Mouse (Mus musculus): ENCODE measurements at regions not wholly inside any gene's neighbourhood (a gene's known extent, or its start where the extent isn't known, plus 50 kb on each side); places are given as distances from the start of the nearest gene placed in this dataset.
"Not testable (repeated sequence)": the region's sequence is repeated elsewhere in the genome, so short reads cannot be mapped to it uniquely, and the experiment has no call there.

DNA sequence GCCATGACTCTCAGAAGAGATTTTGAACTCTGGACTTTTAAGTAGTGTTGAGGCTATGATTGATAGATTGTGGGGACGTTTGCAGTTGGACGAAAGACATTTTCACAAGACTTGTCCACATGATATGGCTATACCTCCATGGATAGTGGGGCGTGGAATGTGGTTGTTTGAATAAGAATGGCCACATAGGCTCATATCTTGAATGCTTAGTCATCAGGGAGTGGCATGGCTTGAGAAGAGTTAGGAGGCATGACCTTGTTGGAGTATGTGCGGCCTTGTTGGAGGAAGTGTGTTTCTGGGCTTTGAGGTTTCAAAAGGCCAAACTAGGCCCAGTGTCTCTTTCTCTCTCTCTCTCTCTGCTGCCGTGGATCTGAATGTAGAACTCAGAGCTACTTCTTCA lies 204.7 kb upstream of the Pclo start:
- no peak for DNase-seq (ENCODE audit: low spot score in 2 of 2)

DNA sequence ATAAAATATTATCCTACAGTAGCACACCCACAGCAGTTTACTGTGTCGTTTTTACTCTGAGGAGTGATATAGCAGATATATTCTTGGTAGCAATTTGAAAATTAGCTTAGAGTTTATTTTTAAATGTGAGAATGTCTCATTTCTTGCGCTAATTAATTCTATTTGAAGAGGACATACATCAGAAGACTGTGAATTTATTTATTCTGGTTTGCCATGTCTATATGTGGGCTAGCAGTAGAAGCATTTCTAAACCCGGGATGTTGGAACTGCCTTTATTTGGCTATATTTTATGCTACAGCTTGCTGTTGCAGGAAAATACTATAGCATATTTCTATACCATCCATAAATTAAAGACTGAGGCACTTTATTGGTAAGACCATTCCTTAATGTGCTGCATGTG lies 203.0 kb upstream of the Pclo start:
- DNase-seq (ENCODE audit: low spot score in 2 of 2), result no peak

DNA sequence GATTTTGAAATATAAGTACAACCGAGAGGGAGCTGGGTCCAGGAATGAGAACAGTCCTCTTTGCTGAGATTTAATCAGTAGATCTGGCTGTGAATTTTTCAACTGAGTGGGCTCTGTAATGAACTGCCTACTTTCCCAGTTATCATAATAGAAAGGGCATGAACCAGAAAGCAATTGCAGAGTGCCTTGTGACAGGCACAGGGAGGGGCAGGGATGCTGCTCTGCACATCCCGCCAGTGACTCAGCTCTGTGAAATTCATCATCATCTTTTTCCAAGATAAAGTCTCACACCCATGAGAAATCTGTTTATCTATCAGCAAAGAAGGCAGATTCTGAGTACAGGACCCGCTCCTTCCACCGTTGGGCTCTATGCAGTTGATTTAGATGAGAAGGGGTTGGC lies 194.5 kb upstream of the Pclo start:
- DNase-seq (ENCODE audit: low spot score in 2 of 2), result no peak

DNA sequence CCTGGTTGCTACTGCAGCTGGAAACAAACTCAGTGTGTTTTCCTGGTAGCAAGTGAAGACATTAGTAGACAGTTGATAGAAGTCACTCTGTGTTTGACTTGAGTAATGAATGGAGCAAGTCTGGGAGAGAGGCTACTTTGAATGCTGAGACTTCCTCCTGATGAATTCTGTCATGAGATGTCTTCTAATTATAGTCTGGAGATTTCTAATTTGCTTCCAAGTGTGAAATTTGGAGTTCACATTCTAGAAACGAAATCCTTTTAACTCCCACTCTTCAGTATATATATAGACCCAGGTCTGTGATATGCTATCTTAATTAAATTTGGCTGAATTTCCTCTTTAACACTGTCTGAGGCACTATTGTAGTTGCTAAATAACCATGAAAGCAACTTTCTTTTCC lies 192.7 kb upstream of the Pclo start:
- no peak for DNase-seq (ENCODE audit: low spot score in 2 of 2)

DNA sequence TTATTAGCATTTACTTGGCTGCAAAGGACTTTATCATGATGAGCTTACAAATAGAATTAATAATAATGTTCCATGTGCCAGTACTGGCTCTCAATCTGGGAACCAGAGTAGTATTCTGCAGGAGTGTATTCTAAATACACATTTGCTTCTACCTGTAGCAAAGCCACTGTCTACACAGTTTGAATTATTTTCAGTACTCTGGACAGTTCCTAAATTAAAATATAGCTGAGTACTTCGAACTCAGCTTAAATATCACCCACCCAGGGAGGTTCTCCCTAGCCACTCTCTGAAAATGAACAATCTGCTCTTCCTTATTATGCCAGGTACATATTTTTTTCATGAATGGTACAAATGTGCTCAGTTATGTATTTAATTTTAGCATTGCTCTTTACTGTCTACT lies 154.3 kb upstream of the Pclo start:
- DNase-seq (ENCODE audit: low spot score in 2 of 2), result no peak

DNA sequence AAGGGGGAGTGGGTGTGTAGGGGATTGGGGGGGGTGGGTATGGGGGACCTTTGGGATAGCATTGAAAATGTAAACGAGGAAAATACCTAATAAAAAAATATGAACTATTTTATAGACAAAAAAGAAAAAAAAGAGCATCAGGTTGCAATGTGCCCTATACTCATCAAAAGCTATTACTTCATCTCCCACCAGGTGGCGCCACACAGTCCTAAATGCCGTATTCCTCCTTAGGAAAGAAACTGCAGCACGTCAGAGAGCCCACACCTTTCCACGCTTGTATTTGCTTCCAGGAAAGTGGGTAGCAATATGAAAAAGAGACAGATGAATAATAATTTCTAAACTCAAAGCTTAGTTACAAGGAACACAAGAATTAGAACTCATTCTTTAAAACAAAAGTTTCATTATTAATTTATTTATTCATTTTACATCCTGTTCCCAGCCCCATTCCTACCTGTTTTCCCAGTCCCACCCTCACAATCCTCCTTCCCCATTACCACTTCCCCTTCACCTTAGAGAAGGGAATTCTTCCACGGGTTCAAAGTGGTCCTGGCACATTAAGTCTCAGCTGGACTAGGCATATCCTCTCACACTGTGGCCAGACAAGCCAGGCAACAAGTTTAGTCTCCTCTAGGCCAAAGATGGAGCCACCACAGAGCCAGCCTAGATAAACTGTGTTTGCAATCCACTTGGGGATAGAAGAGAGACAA lies 125.4 kb upstream of the Pclo start:
- DNase-seq (ENCODE audit: low spot score in 2 of 2), result peak in 1 of 2 experiments; percentile 12

DNA sequence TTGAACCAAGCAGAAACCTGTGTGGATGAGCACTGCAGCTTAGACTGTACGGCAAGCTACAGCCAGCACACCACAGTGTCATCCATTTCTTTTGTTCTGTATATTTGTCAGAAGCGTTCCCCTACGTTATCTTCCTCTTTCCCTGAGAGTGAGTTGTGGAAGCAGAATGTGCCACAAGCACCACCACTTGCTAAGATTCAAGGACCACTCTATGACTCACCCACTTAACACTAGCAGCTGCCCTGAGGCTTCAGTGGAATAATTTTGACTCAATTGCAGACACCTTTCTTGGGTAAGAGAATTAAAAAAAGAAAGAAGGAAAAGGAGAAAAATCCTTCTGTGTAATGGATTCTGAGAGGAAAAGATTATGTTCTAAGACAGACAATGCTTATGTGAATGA lies 122.9 kb upstream of the Pclo start:
- DNase-seq (ENCODE audit: low spot score in 2 of 2), result no peak

DNA sequence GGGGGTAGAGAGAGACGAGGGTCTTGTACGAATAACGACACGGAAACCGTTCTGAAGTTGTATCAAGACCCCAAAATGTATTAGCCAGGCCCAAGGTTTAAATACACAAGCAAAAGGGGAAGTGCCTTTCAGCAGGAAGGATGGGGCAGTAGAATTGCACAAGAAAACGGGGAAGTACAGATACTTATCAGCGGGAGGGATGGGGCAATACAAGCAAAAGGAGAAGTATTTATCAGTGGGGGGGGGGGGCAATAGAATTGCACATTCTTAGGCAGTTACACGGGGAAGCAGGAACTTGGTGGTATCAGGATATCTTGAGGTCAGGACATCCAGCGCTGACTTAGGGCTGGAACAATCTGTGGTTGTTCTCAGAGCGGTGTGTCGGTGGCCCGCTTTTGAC lies 111.3 kb upstream of the Pclo start:
- not testable (repeated sequence) for DNase-seq (ENCODE audit: low spot score in 2 of 2)

DNA sequence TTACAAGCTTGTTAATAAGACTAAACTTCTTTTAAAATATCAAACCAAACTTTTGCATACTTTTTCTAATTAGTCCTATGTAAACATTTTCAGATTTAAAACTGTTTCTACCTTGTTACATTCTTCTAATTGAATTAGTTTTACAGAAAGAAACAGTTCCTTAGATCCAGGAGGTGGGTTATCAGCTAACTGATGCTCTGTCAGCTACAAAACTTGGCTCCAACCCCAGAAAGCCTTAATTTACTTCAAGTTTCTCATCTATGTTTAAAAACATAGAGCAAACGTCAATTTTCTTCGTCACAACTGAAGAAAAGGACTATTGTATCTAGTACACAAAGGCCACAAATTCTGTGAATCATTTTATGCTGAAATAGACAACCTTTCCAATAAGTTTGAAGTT lies 110.4 kb upstream of the Pclo start:
- DNase-seq (ENCODE audit: low spot score in 2 of 2), result no peak

DNA sequence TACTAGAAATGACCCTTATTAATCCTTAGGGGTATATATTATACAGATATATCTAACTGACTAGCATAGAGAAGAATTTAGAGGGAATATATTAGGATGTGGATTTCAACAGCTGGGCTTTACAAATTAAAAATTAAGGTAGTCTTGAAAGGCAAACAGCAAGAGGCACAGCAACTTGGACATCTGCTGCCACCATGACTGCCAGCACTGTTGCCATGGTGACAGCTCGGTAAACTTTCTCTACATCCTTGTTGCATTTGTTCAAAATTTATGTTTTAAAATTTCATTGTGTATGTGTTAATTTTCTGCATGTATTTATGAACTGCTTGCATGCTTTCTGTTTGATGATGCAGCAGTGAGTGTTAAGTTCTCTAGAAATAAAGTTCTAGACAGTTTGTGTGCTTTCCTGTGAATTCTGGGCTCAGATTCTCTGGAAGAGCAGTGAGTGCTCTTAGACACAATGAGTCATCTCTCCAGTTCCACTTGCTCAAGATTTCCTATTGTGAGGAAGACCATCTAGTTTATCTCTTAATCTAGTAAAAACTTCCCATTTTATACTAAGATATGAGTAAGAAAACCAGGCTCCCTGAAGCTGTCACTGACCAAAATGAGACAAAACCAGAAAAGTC lies 99.4 kb upstream of the Pclo start:
- no peak for DNase-seq (ENCODE audit: low spot score in 2 of 2)

DNA sequence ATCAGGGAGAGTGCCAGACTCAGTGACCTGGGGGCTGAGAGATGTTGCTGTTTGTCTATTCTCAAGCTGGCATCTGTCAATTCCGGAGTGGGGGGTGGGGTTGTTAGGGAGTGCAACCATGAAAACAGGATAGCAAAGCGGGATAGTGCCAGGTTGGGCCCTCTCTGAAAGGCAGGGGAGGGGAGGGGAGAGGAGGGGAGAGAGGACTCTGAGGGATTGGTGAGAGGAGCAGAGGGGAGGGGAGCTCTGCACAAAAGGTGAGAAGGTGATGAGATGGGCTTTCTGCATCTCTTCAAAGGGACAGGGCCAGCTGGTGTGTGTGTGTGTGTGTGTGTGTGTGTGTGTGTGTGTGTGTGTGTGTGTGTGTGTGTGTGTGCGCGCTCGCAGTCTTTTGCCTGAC lies 61.6 kb upstream of the Pclo start:
- DNase-seq (ENCODE audit: low spot score in 2 of 2), result no peak

All from spleen, postnatal 4 days (tissue).